Mouse (Mus musculus): ENCODE data around the gene Cavin1.
"Not testable (repeated sequence)": the region's sequence is repeated elsewhere in the genome, so short reads cannot be mapped to it uniquely, and the experiment has no call there.

The Cavin1 gene

DNA sequence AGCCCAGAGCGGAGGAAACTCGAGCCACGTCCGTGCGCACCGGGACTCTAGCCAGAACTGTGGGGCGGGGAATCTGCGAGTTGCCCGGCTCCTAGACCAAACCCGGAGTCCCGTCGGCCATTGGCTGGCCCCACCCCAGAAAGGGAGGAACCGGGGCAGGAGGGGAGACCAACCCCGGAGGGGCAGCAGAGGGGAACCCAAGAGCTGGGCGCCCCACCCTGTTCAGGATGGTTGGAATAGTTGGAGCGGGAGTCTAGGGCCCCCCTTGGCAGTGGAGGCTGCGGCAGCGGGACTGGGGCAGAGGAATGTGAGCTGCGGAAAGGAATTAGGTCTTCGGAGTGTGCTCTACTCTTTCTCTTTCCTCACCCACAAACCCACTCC lies at the start of gene Cavin1:
Gene Cavin1 (minus strand): TSS at position 331 of the 381 bp plus-strand sequence.
- DNase-seq (ENCODE audit: low spot score) = peak; percentile 51

DNA sequence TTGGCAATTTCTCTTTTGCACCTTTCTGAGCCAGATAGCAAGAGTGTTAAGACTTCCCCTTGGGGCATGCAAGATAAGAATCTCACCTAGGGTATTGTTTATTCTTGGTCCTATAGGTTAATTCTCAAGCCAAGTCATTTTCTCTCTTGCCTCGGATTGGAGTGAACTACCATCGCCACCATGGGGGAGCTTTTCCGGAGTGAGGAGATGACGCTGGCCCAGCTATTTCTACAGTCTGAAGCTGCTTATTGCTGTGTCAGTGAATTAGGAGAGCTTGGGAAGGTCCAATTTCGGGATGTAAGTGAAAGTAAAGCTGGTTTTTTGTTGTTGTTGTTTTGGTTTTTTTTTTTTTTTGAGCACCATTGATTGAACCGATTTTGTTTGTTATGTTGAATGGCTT lies 41.0 kb upstream of the Cavin1 start:
- DNase-seq (ENCODE audit: low spot score) = no peak

DNA sequence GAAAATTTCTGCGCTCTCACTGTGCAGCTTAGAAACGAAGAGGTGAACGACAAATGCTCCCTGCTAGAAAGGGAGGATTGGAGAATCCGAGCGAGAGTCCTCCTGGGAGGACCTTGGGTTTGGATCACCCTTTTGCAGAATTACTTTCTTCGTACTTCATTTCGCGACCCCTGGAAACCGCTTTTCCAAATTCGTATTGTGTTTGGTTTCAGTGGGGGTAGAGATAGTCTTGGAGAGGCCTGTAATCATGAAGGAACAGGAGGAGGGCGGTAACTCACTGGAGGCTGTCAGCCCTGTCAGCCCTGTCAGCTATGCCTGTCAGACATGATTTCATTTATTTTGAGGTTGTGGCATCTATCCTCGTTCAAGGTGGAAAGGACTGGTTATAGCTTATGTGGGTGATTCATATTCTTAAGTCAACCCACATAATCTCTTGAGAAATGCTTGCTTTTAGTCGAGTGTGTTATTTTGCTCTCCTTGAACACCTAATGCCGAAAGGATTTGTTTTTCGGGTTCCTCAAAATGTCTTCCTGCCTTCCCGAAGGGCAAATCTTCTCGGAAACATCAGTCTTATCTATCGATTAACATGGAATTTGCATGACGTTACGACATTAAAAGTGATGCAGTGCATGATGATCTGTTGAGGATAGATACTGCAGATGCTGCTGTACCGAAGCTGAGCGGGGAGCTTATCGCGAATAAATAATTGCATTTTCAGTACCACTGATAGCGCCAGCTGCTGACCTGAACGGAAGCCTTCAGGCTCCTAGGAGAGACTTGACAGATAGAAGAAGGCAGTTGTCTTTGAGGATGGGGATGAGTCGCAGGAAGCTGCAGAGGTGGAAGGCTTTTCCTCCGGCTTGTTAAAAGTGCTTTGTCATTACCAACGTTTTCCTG lies 39.4 kb upstream of the Cavin1 start:
- peak; percentile 48 for DNase-seq (ENCODE audit: low spot score)

GRCm38 (mm10) chr11:101009046-101009887 lies 38.6 kb upstream of the Cavin1 start, which contains the start of gene Atp6v0a1:
TSS of gene Atp6v0a1 (plus strand) at chr11:101009452.
- DNase-seq (ENCODE audit: low spot score) = peak; percentile 98

- DNase-seq (ENCODE audit: low spot score) = no peak
These were observed 37.7 kb upstream of the Cavin1 start for GRCm38 (mm10) chr11:101008206-101009045.

DNA sequence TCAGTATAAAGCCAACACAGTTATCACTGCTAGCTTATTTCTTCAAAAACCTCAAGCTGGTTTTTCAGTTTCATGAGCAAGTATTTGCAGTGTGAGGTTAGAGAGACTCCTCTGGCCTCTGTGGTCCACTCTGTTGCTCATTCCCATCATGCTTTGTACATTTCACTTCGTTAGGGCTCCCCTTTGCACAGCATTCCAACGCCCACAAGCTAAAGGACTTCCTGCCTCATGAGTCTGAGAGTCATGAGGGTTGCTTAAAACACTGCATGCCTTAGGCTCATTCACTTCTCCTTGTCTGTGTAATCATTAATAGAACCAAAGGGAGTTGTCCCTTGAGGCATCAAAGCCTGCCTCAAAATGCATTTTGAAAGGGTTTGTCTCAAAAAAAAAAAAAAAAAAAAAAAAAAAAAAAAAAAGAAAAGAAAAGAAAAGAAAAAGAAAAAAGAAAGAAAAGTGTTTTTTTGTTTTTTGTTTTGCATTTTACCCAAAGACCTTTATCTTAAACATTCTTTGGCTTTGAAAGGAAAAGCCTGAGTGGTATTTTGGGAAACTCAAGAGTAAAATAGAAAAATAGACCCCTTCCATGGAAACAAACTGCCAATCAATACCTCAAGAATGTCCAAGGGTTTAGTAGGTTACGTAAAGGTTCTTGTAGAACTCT lies 32.5 kb upstream of the Cavin1 start:
- DNase-seq (ENCODE audit: low spot score) = peak; percentile 15

DNA sequence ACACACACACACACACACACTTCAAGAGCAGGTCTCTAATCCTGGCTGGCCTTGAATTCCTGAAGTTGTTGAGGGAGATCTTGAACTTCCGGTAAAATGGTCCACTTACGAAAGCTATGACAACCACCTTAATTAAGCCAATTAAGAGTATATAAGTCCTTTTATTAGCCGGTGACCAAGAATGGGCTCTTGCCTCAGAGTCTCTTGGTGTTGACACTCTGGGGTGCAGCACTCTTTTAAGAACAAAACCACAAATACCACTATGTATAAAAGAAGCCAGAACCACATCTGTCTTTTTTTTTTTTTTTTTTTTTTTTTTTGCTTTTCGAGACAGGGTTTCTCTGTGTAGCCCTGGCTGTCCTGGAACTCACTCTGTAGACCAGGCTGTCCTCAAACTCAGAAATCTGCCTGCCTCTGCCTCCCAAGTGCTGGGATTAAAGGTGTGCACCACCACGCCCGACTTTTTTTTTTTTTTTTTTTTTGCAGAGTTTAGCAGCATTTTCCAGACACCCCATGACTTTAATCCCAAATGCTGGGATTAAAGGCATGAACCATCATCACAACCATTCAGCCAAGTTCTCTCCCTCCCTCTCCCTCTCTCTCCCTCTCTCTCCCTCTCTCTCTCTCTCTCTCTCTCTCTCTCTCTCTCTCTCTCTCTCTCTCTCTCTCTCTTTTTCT lies 31.3 kb upstream of the Cavin1 start:
- DNase-seq (ENCODE audit: low spot score) = not testable (repeated sequence)

DNA sequence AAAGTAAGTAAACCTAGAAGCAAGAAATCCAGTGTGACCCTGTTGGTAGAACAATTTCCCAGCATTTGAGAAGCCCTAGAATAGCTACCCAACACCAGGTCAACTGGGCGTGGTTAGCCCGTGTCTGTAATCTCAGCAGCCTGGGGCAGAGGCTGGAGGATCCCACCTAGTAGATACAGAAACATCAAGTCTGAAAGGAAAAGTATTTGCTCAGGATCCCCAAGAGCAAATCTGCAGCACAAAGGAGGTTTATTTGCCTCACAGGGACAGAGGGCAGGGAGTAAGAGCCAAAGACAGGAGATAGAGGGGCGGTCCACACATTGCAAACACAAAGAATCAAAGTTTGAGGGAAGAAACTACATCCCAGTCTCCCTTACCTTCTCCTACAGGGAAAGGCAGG lies 28.6 kb upstream of the Cavin1 start:
- DNase-seq (ENCODE audit: low spot score) = no peak

GRCm38 (mm10) chr11:100998836-100999235 lies 28.1 kb upstream of the Cavin1 start:
- DNase-seq (ENCODE audit: low spot score) = no peak

DNA sequence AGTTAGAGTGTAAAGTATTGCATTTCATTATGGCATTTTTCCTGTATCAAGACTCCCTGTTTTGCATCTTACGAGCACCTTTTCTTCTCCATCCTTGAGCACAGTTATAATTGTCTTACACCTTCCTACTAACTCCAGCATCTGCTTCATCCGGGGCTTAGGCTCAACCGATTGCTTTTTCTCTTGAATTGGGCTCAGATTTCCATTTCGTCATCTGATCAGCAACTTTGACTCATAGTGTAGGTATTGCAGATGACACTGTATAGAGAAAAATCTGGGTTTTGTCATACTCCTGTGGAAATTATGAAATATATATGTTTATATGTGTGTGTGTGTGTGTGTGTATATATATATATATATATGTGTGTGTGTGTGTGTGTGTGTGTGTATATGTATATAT lies 25.8 kb upstream of the Cavin1 start:
- no peak for DNase-seq (ENCODE audit: low spot score)

DNA sequence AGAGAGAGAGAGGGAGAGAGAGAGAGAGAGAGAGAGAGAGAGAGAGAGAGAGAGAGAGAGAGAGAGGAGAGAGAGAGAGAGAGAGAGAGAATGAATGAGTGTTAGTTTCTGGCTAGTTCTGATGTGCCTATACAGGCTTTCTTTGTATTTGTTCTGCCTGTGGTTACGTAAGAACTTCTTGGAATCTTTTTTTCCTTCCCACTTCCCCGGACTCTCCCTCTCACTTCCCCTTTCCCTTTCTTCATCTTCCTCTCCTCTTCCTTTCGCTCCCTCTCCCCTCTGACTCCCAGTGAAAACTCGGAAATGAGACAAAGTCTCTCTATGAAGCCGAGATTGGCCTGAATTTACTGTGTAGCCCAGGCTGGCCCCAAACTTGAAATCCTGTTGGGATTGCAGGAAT lies 24.0 kb upstream of the Cavin1 start:
- no peak for DNase-seq (ENCODE audit: low spot score)

- DNase-seq (ENCODE audit: low spot score) = no peak
These were observed 23.5 kb upstream of the Cavin1 start for GRCm38 (mm10) chr11:100994233-100994632.

GRCm38 (mm10) chr11:100993437-100993836 lies 22.8 kb upstream of the Cavin1 start:
- no peak for DNase-seq (ENCODE audit: low spot score)

DNA sequence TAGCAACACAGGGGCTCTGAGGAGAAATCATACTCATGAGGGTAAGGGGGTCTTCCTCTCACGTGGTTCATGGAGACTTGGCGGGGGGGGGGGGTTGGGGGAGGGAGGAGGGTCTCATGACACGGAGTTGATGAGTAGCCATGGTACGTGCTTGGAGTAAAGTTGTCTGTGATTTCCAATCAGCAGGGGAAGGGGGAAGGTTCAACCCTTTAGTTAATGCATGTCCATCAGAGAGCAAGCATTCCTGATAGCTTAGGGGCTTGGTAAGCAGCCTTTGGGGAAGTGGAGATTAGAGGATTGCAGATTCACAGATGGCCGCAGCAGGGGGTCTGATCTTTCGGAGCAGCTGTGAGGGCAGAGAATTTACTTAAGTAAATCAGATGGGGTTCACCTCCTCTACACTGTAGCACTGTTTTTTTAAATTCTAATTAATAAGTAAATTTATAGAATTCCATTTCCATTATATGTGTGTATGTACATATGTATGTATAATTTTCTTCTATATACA lies 20.4 kb upstream of the Cavin1 start:
- peak; percentile 31 for DNase-seq (ENCODE audit: low spot score)

DNA sequence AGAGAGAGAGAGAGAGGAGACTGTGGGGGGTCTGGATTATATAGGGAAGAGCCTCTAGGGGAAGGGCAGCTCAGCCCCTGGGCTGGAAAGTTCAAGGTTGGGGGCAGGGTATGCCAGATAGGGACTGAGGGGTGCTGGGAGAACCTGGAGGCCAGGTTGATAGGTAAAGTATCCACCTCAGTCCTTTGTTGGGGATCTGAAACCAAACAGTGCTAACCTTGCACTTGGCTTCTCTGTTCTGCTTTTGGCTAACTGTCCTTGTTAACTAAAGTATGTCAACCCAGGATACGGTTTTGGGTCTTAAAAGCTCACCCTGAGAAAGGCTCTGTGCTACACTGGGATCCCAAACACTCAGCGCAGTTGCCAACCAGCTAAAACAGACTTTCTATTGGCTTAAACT lies 19.0 kb upstream of the Cavin1 start:
- no peak for DNase-seq (ENCODE audit: low spot score)

- no peak for DNase-seq (ENCODE audit: low spot score)
These were observed 18.0 kb upstream of the Cavin1 start for GRCm38 (mm10) chr11:100988674-100989073.

DNA sequence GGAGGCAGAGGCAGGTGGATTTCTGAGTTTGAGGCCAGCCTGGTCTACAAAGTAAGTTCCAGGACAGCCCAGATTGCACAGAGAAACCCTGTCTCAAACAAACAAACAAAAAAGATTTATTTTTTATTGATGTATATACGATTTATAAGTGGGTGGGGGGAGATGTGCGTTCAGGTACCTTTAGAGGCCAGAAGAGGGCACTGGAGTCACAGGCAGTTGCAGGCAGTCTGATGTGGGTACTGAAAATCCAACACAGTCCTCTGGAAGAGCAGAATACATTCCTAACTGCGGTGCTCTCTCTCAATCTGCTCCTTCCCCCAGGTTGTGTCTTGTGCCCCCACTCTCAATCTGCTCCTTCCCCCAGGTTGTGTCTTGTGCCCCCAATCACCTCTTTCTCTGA lies 14.9 kb upstream of the Cavin1 start:
- no peak for DNase-seq (ENCODE audit: low spot score)

DNA sequence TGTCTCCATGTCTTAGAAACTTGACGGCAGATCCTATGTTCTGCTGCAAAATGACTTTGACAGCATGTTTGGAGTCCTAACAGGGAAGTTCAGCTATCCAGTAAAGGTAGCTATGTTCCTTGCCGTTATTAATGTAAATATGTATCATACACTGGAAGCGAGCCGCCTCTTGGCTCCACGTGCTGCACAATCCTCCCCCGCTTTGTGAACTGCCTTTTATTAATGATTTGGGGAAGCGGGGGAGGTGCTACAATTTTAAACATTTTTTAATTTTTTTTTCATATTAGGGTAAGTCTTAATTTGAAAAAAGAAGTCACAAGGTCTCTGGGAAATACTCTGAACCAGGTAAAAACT lies 13.1 kb upstream of the Cavin1 start:
- DNase-seq (ENCODE audit: low spot score) = no peak

DNA sequence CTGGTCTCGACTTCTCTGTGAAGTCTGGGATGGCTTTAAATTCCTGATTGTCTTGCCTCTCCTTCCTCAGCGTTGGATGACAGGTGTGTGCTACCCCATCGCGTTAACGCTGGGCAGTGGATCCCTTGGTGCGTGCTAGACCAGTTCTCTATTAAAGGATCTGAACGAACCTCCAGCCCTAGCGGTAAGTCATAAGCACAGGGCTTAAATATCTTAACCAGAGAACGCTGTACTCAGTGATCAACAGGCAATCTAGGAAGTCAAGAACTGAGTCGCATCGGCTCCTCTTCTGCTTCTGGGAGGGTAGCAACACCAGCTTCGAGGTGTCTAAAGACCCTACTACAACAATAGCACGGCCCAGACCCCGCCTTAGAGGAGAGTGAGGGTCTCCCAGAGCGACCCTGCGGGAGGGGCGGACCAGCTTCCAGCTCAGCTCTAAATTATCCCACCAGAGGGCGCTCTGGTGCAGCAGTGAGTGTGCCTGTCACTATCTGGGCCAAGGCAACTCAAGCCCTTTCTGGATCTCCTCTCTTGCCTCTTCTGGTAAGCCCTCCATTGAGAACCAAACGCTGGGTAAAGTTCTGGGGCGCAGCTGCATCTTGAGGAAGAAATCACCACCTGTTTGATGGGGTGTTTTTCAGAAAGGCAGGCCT lies 12.6 kb upstream of the Cavin1 start:
- DNase-seq (ENCODE audit: low spot score) = peak; percentile 93

GRCm38 (mm10) chr11:100982087-100982486 lies 11.4 kb upstream of the Cavin1 start:
- no peak for DNase-seq (ENCODE audit: low spot score)
